Mouse (Mus musculus) ES-Bruce4 (cell line): ENCODE measurements around the gene Wfdc15b. TPM values are rescaled to one million over a fixed set of nuclear protein-coding genes. Genes with fewer than 3 reads are reported as not detected.

Experiments
- H3K27ac ChIP-seq: 2 replicates; pipeline ENCODE4 v1.5.1; 2012; ENCODE audit warnings: low read length, inconsistent platforms; ENCODE audit not compliant: insufficient read depth
- H3K27me3 ChIP-seq: 2 replicates; pipeline ENCODE4 v1.6.1; 2012; ENCODE audit warnings: mild to moderate bottlenecking, low read length, inconsistent platforms; ENCODE audit not compliant: control insufficient read depth, poor library complexity, insufficient read depth, severe bottlenecking
- H3K36me3 ChIP-seq: 2 replicates; pipeline ENCODE4 v1.6.1; 2012; ENCODE audit warnings: inconsistent platforms, mild to moderate bottlenecking, low read length, moderate library complexity; ENCODE audit not compliant: control insufficient read depth, poor library complexity, insufficient read depth, severe bottlenecking
- H3K4me1 ChIP-seq: one replicate; pipeline ENCODE4 v1.8.1; 2011; ENCODE audit warnings: low read length; ENCODE audit not compliant: control insufficient read depth, insufficient read depth
- H3K4me3 ChIP-seq: 2 replicates; pipeline ENCODE4 v1.5.1; 2011; ENCODE audit warnings: low read depth, mild to moderate bottlenecking, low read length
- H3K9ac ChIP-seq: 2 replicates; pipeline ENCODE4 v1.6.1; 2012; ENCODE audit warnings: low read depth, mild to moderate bottlenecking, inconsistent platforms; ENCODE audit not compliant: poor library complexity, severe bottlenecking
- H3K9me3 ChIP-seq: replicated peaks from 2 replicates; pipeline ENCODE4 v1.6.1; 2012; ENCODE audit warnings: mild to moderate bottlenecking, low read length, inconsistent platforms; ENCODE audit not compliant: control insufficient read depth, poor library complexity, insufficient read depth, severe bottlenecking
- CTCF ChIP-seq: IDR thresholded peaks from one replicate; pipeline ENCODE4 v1.8.1; 2011; ENCODE audit warnings: low read depth, low read length
- EP300 ChIP-seq: IDR thresholded peaks from 2 replicates; pipeline ENCODE4 v1.6.1; 2011; ENCODE audit warnings: low read depth, low read length; ENCODE audit not compliant: insufficient read depth
- POLR2A ChIP-seq: IDR thresholded peaks from one replicate; pipeline ENCODE4 v1.8.1; 2011; ENCODE audit warnings: low read length; ENCODE audit not compliant: insufficient read depth
- polyA plus RNA-seq: library from polyadenylated mRNA; stranded (reverse); fragments of >200 nt; gene quantifications from 2 replicates; pipeline ENCODE4 v1.2.4, GENCODE M21; 2011; ENCODE audit warnings: low read depth; ENCODE audit not compliant: missing spikeins, insufficient read depth, insufficient read length

The Wfdc15b gene
- polyA plus RNA-seq, 1 experiment = not detected

DNA sequence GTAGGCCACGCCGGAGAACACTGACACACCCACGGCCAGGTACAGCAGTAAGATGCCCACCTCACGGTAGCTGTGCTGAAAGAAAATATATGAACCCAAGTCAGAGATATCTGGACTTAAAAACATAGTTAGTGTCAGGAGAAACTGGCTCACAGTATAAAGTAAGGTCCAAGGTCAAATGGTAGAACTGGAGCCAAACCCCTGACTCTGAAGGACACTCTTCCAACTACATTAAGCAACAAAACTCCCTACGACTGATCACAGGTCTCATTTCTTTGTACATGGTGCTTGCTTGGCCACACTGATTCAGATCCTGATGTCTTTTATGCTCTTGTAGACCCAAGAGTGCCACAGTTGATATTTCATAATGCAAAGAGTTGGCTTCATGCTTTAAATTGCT lies 56.5 kb downstream of the Wfdc15b start:
- Histone ChIP-seq H3K9ac (no peak overlapping the region), H3K4me1 (no peaks in the 10 kb centered on the region), H3K4me3 (no peak overlapping the region), H3K27ac (no peak overlapping the region), H3K9me3 (no peaks in the 10 kb centered on the region), H3K36me3 (no peaks in the 10 kb centered on the region), H3K27me3 (peaks cover 11% of the 10 kb centered on the region)
- TF ChIP-seq CTCF = no peak
- TF ChIP-seq POLR2A = no peak
- no peak for TF ChIP-seq EP300

Other genes starting within 250 kb of the Wfdc15b start
- gene Ywhab, start 226.7 kb downstream of the Wfdc15b start, polyA plus RNA-seq = 132 and 137 TPM in 2 replicates
- gene Pabpc1l, start 196.2 kb downstream of the Wfdc15b start, polyA plus RNA-seq = 2.5 and 4.2 TPM in 2 replicates
- gene Stk4, start 151.3 kb downstream of the Wfdc15b start, polyA plus RNA-seq = 59.9 and 74.8 TPM in 2 replicates
- gene Tomm34, start 150.5 kb downstream of the Wfdc15b start, polyA plus RNA-seq = 90.0 and 91.0 TPM in 2 replicates
- 0.22 and 0.24 TPM in 2 replicates for gene Kcns1, start 50.5 kb downstream of the Wfdc15b start, polyA plus RNA-seq
- not detected in 2 replicates for gene Wfdc5, start 38.9 kb downstream of the Wfdc15b start, polyA plus RNA-seq
- not detected in 2 replicates for gene Wfdc12, start 31.1 kb downstream of the Wfdc15b start, polyA plus RNA-seq
- not detected in 2 replicates for gene Wfdc15a, start 21.5 kb downstream of the Wfdc15b start, polyA plus RNA-seq
- gene Svs2, start 16.8 kb upstream of the Wfdc15b start, polyA plus RNA-seq = not detected in 2 replicates
- not detected in 2 replicates for gene Svs3b, start 35.0 kb upstream of the Wfdc15b start, polyA plus RNA-seq
- gene Svs4, start 56.8 kb upstream of the Wfdc15b start, polyA plus RNA-seq = not detected in 2 replicates
- gene Svs3a, start 67.6 kb upstream of the Wfdc15b start, polyA plus RNA-seq = not detected in 2 replicates
- gene Svs6, start 95.1 kb upstream of the Wfdc15b start, polyA plus RNA-seq = not detected in 2 replicates
- not detected in 2 replicates for gene Svs5, start 111.1 kb upstream of the Wfdc15b start, polyA plus RNA-seq
- 1.6 and 1.8 TPM in 2 replicates for gene Slpi, start 167.4 kb upstream of the Wfdc15b start, polyA plus RNA-seq
- not detected in 2 replicates for gene Rbpjl, start 181.5 kb upstream of the Wfdc15b start, polyA plus RNA-seq
- 0.93 and 1.7 TPM in 2 replicates for gene Matn4, start 183.5 kb upstream of the Wfdc15b start, polyA plus RNA-seq
- 212 and 213 TPM in 2 replicates for gene Sdc4, start 222.2 kb upstream of the Wfdc15b start, polyA plus RNA-seq
- gene Sys1, start 235.3 kb upstream of the Wfdc15b start, polyA plus RNA-seq = 13.3 and 19.8 TPM in 2 replicates
- 2.3 TPM in 1 of 2 replicates, not detected in the other for gene Gm20458, start 239.3 kb upstream of the Wfdc15b start, polyA plus RNA-seq